Mouse (Mus musculus) lung, embryonic 16.5 days (tissue): ENCODE measurements around the gene Agps. TPM values are rescaled to one million over a fixed set of nuclear protein-coding genes. Genes with fewer than 3 reads are reported as not detected.
A peak's percentile ranks its signal among the peaks of the same experiment; 100 is the strongest.
"Not testable (repeated sequence)": the region's sequence is repeated elsewhere in the genome, so short reads cannot be mapped to it uniquely, and the experiment has no call there.

ENCODE experiments used
- ATAC-seq: fragments of 200-750 bp; cut with Nextera tagmentation; 2 replicates; pipeline ENCODE4 v1.8.0; 2017; ENCODE audit warnings: low read depth, mild to moderate bottlenecking, moderate library complexity
- H3K27ac ChIP-seq: fragments of 300-500 bp; sonication (generic); 2 replicates; pipeline ENCODE4 v1.5.1; 2014; ENCODE audit warnings: mild to moderate bottlenecking, control low read depth, low read length
- H3K27me3 ChIP-seq: fragments of 300-500 bp; sonication (generic); 2 replicates; pipeline ENCODE4 v1.6.1; 2014; ENCODE audit warnings: low read depth, low read length, mixed read lengths; ENCODE audit not compliant: control insufficient read depth, insufficient read depth
- H3K36me3 ChIP-seq: fragments of 300-500 bp; sonication (generic); 2 replicates; pipeline ENCODE4 v1.6.1; 2014; ENCODE audit warnings: low read length; ENCODE audit not compliant: control insufficient read depth, insufficient read depth
- H3K4me1 ChIP-seq: fragments of 300-500 bp; sonication (generic); replicated peaks from 2 replicates; pipeline ENCODE4 v1.6.1; 2014; ENCODE audit warnings: low read length, mixed read lengths; ENCODE audit not compliant: control insufficient read depth, insufficient read depth
- H3K4me2 ChIP-seq: fragments of 300-500 bp; sonication (generic); 2 replicates; pipeline ENCODE4 v1.6.1; 2014; ENCODE audit warnings: low read depth, low read length, control low read depth
- H3K4me3 ChIP-seq: fragments of 300-500 bp; sonication (generic); 2 replicates; pipeline ENCODE4 v1.5.1; 2014; ENCODE audit warnings: mild to moderate bottlenecking, low read length, control low read depth
- H3K9ac ChIP-seq: fragments of 300-500 bp; sonication (generic); 2 replicates; pipeline ENCODE4 v1.6.1; 2014; ENCODE audit warnings: low read length, control low read depth
- H3K9me3 ChIP-seq: fragments of 300-500 bp; sonication (generic); 2 replicates; pipeline ENCODE4 v1.6.1; 2016; ENCODE audit warnings: low read length; ENCODE audit not compliant: control insufficient read depth
- WGBS: fragments of 180-500 bp; shearing (Covaris S2); extraction: QIAGEN DNeasy Blood & Tissue Kit; methylation state at CpG from one replicate; pipeline ENCODE4 v1.1.7; 2014; 5-methylcytosine and 5-hydroxymethylcytosine counted together
- polyA plus RNA-seq: library from polyadenylated mRNA; unstranded; fragments of >200 nt; fragmentation: Nextera tagmentation; extraction: Ambion mirVana; gene quantifications from 2 replicates; pipeline ENCODE4 v1.2.1, GENCODE M21; 2015

The Agps gene
- polyA plus RNA-seq, 1 experiment from 2014 or later: 32.7 TPM

DNA sequence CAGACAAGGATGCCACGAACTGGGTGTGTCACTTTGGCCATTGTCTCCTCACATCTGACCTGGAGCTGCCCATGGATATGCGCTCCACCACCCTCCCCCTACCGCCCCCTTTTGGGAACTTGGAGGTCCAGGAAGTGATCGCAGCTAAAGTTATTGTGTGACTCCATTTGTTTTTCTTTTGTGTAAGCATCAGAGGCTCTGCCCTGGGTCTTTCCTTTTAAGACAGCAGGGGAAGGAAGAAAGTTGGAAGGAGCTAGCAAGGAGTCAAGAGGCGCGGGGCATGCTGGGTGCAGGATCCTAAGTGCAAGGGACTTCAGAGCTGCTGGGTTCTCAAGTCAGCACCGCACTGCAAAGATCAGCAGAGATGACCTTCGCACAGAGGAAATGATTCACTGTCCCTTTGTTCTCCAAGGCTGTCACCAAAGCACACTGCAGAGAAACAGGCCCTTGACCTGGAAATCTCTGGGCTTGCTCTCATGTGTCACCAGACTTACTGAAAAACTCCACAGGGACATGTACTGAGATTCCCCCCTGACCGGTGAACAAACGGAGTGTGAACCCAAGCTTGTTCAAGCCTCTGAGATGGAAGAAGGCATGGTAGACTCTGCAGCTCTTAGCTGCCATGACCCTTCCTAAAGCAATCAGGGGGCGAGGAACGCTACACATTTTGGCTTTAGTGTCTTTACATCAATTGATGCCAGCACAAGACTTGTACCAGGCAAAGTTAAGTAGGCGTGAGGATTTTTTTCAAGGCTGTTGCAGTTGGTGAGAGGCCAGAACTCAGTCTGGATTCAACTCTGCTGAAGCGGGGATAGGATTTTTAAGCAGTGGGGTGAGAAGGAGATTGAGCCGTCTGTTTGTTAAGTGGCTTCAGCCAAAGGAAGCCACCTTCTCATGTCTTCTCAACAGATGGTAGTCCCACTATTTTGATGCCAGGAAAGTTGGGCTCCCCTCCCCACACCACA lies 128.7 kb downstream of the Agps start:
- Histone ChIP-seq H3K36me3 (no peaks in the 10 kb centered on the region), H3K4me2 (peak overlapping the region; percentile 25), H3K9ac (peak overlapping the region; percentile 13), H3K27me3 (no peaks in the 10 kb centered on the region), H3K4me1 (peaks cover 27% of the 10 kb centered on the region), H3K4me3 (no peak overlapping the region), H3K27ac (peak overlapping the region; percentile 84), H3K9me3 (no peaks in the 10 kb centered on the region)
- peak; percentile 58 for ATAC-seq
- 40% methylated on average over 15 of the region's 15 CpGs for WGBS

DNA sequence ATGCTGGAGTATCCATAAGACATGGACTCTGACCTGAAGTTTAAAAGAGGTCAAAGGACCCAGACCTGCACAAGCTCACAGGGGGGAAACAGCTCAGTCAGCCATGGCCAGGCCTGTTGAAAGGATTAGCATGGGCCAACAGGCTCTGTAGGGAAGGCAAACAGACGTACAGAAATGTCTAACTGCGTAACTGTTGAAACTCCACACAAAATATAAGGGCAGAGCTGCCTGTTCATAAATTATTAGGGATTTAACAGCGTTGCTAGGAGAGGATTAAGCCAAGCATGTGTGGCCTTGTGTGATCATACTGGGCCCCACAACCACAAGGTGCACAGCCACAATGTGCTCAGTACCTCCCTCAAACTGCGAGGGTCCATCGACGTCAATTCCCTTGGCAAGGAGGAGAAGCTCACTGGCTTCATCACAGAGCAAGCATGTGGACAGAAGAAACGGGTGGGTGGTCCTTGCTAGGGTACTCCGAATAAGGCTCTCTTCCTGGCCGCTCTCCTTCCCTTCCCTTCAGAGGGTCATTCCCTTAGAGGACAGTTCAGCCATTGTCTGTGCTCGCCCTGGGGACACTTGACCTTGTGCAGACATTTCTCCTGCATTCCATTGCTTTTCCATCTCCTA lies 131.3 kb downstream of the Agps start:
- Histone ChIP-seq H3K27me3 (no peaks in the 10 kb centered on the region), H3K27ac (no peak overlapping the region), H3K4me1 (peaks cover 27% of the 10 kb centered on the region), H3K4me3 (no peak overlapping the region), H3K36me3 (no peaks in the 10 kb centered on the region), H3K9ac (no peak overlapping the region), H3K9me3 (no peaks in the 10 kb centered on the region), H3K4me2 (no peak overlapping the region)
- WGBS: 78% methylated on average over 10 of the region's 10 CpGs
- no peak for ATAC-seq

DNA sequence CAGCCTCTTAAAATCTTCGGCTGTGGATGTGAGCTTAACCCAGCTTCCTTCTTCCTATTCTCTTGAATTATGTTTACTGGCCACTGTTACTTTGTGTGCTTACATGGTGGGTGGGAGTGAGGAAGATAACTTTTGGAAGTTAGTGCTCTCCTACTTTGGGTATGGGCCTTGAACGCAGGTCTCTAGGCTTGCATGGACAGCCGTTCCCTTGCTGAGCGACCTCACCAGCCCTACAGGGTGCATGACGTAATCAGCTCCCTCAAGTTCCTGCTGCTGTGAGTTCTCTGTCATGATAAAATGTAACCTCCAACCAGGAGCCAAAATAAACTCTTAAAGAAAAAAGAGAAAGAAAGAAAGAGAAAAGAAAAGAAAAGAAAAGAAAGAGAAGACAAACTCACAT lies 132.1 kb downstream of the Agps start:
- Histone ChIP-seq H3K9me3 (no peaks in the 10 kb centered on the region), H3K27ac (no peak overlapping the region), H3K9ac (peak overlapping the region; percentile 22; the same call in 1 of the 2 replicates), H3K27me3 (no peaks in the 10 kb centered on the region), H3K4me1 (peaks cover 25% of the 10 kb centered on the region), H3K36me3 (no peaks in the 10 kb centered on the region), H3K4me2 (peak overlapping the region; percentile 40), H3K4me3 (no peak overlapping the region)
- no peak for ATAC-seq
- 52% methylated on average over 5 of the region's 5 CpGs for WGBS

DNA sequence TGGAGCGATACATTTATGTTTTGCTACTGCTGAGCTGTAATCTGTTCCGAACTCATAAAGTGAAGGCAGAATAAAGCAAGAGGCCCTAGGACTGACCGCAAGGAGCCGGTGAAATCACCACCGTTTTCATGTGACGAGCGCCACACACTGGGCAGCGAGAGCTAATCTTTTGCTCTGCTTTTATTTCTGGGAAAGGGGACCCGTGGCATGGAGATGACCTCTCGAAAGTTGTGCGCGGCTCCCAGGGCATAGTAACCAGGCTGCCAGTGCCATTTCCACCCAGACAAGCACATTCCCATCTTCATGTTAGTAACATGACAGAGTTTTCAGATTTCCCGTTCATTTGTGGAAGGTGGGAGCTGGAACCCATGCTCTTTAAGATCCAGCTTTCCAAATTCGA lies 132.5 kb downstream of the Agps start:
- Histone ChIP-seq H3K4me3 (peak overlapping the region; percentile 23), H3K27ac (no peak overlapping the region), H3K36me3 (no peaks in the 10 kb centered on the region), H3K9ac (peak overlapping the region; percentile 21; the same call in 1 of the 2 replicates), H3K4me1 (peaks cover 21% of the 10 kb centered on the region), H3K27me3 (no peaks in the 10 kb centered on the region), H3K9me3 (no peaks in the 10 kb centered on the region), H3K4me2 (peak overlapping the region; percentile 40)
- 10% methylated on average over 14 of the region's 14 CpGs for WGBS
- ATAC-seq: peak; percentile 60

DNA sequence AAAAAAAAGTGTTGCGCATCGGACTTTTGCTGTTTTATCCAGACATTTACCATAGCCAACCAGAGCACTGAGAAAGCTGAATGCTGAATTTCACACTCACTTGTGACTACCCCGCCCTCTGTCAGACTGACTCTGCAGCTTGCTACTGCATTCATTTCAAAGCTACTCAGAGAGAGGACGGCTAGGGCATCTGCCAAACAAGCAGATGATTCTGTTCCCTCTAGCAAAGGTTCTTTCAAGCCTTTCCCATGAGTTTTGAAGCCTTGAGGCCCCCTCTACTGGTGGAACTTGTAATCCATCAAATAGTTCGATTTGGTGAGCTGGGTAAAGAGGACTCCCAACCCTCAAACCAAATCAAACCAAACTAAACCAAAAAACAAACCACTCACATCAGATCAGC lies 133.0 kb downstream of the Agps start:
- Histone ChIP-seq H3K4me3 (peak overlapping the region; percentile 23), H3K27me3 (no peaks in the 10 kb centered on the region), H3K27ac (no peak overlapping the region), H3K4me2 (peak overlapping the region; percentile 40), H3K9me3 (no peaks in the 10 kb centered on the region), H3K36me3 (no peaks in the 10 kb centered on the region), H3K4me1 (peaks cover 18% of the 10 kb centered on the region), H3K9ac (peak overlapping the region; percentile 21; the same call in 1 of the 2 replicates)
- peak; percentile 79 for ATAC-seq
- WGBS: 20% methylated on average over 5 of the region's 5 CpGs

DNA sequence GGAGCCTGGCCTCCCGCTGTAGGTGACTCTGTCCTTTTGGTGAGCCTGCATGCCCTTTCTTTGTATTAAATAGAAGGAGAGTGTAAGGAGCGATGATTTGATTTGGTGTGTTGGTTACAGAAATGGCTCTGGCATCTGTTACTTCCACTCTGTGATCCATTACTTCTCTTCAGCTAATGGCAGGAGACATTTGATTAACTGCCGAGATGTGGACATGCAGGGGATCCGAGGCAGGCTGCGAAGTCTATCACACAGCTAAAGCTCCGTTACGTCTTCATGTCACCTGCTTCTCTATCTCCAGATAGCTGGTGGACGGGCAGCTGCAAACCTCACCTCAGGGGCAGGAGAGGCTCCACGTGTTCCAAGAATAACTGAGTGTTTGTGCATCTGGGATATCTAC lies 142.2 kb downstream of the Agps start:
- Histone ChIP-seq H3K4me2 (no peak overlapping the region), H3K9ac (no peak overlapping the region), H3K27me3 (no peaks in the 10 kb centered on the region), H3K4me1 (no peaks in the 10 kb centered on the region), H3K36me3 (no peaks in the 10 kb centered on the region), H3K9me3 (no peaks in the 10 kb centered on the region), H3K4me3 (no peak overlapping the region), H3K27ac (no peak overlapping the region)
- WGBS: 68% methylated on average over 9 of the region's 9 CpGs
- no peak for ATAC-seq

DNA sequence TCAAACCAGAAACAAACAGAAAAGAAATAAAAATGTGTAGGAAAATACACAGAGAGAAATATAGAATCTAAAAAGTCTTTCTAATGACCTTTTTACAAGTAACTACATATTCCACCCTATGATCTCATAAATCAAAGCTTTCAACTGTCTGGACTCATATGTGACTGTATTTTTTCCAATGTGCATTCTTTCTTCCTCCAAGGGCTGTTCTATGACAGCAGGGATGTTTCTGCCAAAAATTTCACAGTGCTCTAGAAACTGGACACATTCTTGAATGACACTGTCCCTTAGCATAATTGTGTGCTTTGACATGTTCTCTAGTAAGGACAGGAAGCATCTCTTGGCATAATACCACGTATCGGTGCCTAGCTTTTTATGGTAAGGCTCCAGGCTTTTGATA lies 144.1 kb downstream of the Agps start:
- H3K9ac ChIP-seq, H3K4me1 ChIP-seq, H3K36me3 ChIP-seq, H3K4me2 ChIP-seq, H3K27me3 ChIP-seq, H3K9me3 ChIP-seq, H3K4me3 ChIP-seq: not testable (repeated sequence)
- peak; percentile 92 for ATAC-seq
- WGBS: 46% methylated on average over 2 of the region's 2 CpGs
- peak overlapping the region; percentile 58; the same call in 1 of the 2 replicates for H3K27ac ChIP-seq

DNA sequence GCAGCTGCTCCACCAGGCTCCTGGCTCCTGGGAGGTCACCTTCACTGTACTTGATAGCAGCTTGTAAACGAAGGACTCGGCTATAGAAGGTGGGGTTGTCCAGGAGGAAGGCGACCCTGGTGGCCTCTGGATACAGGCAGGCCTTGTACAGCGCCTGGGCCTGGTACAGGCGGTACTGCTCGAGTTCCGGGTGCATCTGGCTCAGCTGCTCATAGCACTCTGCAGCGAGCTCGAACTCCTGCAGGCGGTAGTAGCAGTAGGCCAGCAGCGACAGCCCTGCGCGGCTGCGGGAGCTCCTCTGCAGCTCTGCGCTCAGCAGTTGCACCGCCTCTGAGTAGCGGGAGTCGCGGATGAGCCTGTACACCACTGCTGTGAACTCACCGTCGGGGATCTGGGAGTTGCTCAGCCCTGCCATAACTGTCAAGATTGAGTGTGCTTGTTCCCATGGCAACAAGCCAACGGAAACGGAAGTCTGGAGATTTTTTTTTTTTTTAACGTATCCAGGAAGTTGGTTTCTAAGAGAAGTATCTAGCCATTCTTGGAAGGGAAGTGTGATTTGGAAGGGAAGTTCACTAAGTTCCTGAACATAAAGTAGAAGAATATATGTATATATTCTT lies 145.9 kb downstream of the Agps start, which contains the start of gene Ttc30a2:
Ttc30a2 (minus strand) TSS at position 419 of the 617 bp plus-strand sequence.
- not testable (repeated sequence) for H3K4me1 ChIP-seq, H3K9me3 ChIP-seq, H3K4me3 ChIP-seq, H3K4me2 ChIP-seq, H3K36me3 ChIP-seq, ATAC-seq, H3K27ac ChIP-seq, H3K27me3 ChIP-seq, H3K9ac ChIP-seq
- 33% methylated on average over 12 of the region's 24 CpGs for WGBS
